Mouse (Mus musculus) hindbrain, embryonic 16.5 days (tissue): ENCODE results near the gene Sorbs1. TPM values are rescaled to one million over a fixed set of nuclear protein-coding genes. Genes with fewer than 3 reads are reported as not detected.

Experiments used
- ATAC-seq: fragments of 200-750 bp; cut with Nextera tagmentation; 2 replicates; pipeline ENCODE4 v1.8.0; 2017; ENCODE audit warnings: moderate TSS enrichment, moderate library complexity
- H3K27ac ChIP-seq: fragments of 300-500 bp; sonication (generic); 2 replicates; pipeline ENCODE4 v1.5.1; 2014; ENCODE audit warnings: low read depth, mild to moderate bottlenecking, control low read depth, low read length, moderate library complexity
- H3K27me3 ChIP-seq: fragments of 300-500 bp; sonication (generic); replicated peaks from 2 replicates; pipeline ENCODE4 v1.6.1; 2014; ENCODE audit warnings: low read length; ENCODE audit not compliant: control insufficient read depth, insufficient read depth
- H3K36me3 ChIP-seq: fragments of 300-500 bp; sonication (generic); 2 replicates; pipeline ENCODE4 v1.6.1; 2014; ENCODE audit warnings: mild to moderate bottlenecking, low read length, moderate library complexity, mixed read lengths; ENCODE audit not compliant: control insufficient read depth, insufficient read depth
- H3K4me1 ChIP-seq: fragments of 300-500 bp; sonication (generic); 2 replicates; pipeline ENCODE4 v1.6.1; 2014; ENCODE audit warnings: low read depth, low read length; ENCODE audit not compliant: control insufficient read depth, insufficient read depth
- H3K4me2 ChIP-seq: fragments of 300-500 bp; sonication (generic); 2 replicates; pipeline ENCODE4 v1.6.1; 2014; ENCODE audit warnings: mild to moderate bottlenecking, low read length, control low read depth, moderate library complexity
- H3K4me3 ChIP-seq: fragments of 300-500 bp; sonication (generic); 2 replicates; pipeline ENCODE4 v1.5.1; 2014; ENCODE audit warnings: mild to moderate bottlenecking, low read length, control low read depth, moderate library complexity
- H3K9ac ChIP-seq: fragments of 300-500 bp; sonication (generic); 2 replicates; pipeline ENCODE4 v1.6.1; 2014; ENCODE audit warnings: low read depth, mild to moderate bottlenecking, control low read depth, low read length, moderate library complexity
- H3K9me3 ChIP-seq: fragments of 300-500 bp; sonication (generic); 2 replicates; pipeline ENCODE4 v1.6.1; 2014; ENCODE audit warnings: mild to moderate bottlenecking, low read length, moderate library complexity; ENCODE audit not compliant: control insufficient read depth
- WGBS: fragments of 180-500 bp; shearing (Covaris S2); extraction: QIAGEN DNeasy Blood & Tissue Kit; methylation state at CpG from one replicate; pipeline ENCODE4 v1.1.7; 2014; 5-methylcytosine and 5-hydroxymethylcytosine counted together
- polyA plus RNA-seq: library from polyadenylated mRNA; unstranded; fragments of >200 nt; fragmentation: Nextera tagmentation; extraction: Ambion mirVana; gene quantifications from 2 replicates; pipeline ENCODE4 v1.2.1, GENCODE M21; 2015

Sorbs1 gene
- polyA plus RNA-seq, 1 experiment from 2014 or later, result 83.6 TPM

GRCm38 (mm10) chr19:40362203-40362865 is 151.2 kb downstream of the Sorbs1 start:
- WGBS, result 74% methylated on average over 12 of the region's 12 CpGs
- ATAC-seq, result 0 out of 2 replicates have a peak, but pooled peaks have one; percentile 31
- H3K27ac ChIP-seq, result no peak overlapping the region
- no peaks in the 10 kb centered on the region for H3K9me3 ChIP-seq
- H3K36me3 ChIP-seq, result peaks cover 13% of the 10 kb centered on the region
- H3K4me3 ChIP-seq, result no peak overlapping the region
- peaks cover 7% of the 10 kb centered on the region for H3K4me1 ChIP-seq
- no peak overlapping the region for H3K4me2 ChIP-seq
- no peak overlapping the region for H3K9ac ChIP-seq
- H3K27me3 ChIP-seq, result no peaks in the 10 kb centered on the region

- H3K27ac ChIP-seq, result no peak overlapping the region
- ATAC-seq, result no peak
- WGBS, result 84% methylated on average over 5 of the region's 5 CpGs
- no peaks in the 10 kb centered on the region for H3K4me1 ChIP-seq
- no peaks in the 10 kb centered on the region for H3K27me3 ChIP-seq
- H3K9ac ChIP-seq, result no peak overlapping the region
- H3K4me3 ChIP-seq, result no peak overlapping the region
- no peak overlapping the region for H3K4me2 ChIP-seq
- peaks cover 13% of the 10 kb centered on the region for H3K36me3 ChIP-seq
- no peaks in the 10 kb centered on the region for H3K9me3 ChIP-seq
These were observed 153.7 kb downstream of the Sorbs1 start for GRCm38 (mm10) chr19:40359712-40360394.

- ATAC-seq, result no peak
- Histone ChIP-seq H3K27ac (no peak overlapping the region), H3K4me3 (no peak overlapping the region), H3K9ac (no peak overlapping the region), H3K4me2 (no peak overlapping the region), H3K36me3 (peaks cover 3% of the 10 kb centered on the region; the same call in 1 of the 2 replicates), H3K4me1 (no peaks in the 10 kb centered on the region), H3K27me3 (no peaks in the 10 kb centered on the region), H3K9me3 (no peaks in the 10 kb centered on the region)
- 86% methylated on average over 15 of the region's 15 CpGs for WGBS
These were observed 156.8 kb downstream of the Sorbs1 start for GRCm38 (mm10) chr19:40356536-40357522.

- no peaks in the 10 kb centered on the region for H3K27me3 ChIP-seq
- no peak for ATAC-seq
- H3K9ac ChIP-seq, result no peak overlapping the region
- no peak overlapping the region for H3K27ac ChIP-seq
- no peaks in the 10 kb centered on the region for H3K9me3 ChIP-seq
- H3K4me2 ChIP-seq, result no peak overlapping the region
- no peak overlapping the region for H3K4me3 ChIP-seq
- 93% methylated on average over 3 of the region's 3 CpGs for WGBS
- peaks cover 6% of the 10 kb centered on the region; the same call in 1 of the 2 replicates for H3K36me3 ChIP-seq
- peaks cover 5% of the 10 kb centered on the region for H3K4me1 ChIP-seq
These were observed 158.5 kb downstream of the Sorbs1 start for GRCm38 (mm10) chr19:40355075-40355474.

- ATAC-seq, result no peak
- Histone ChIP-seq H3K4me1 (peaks cover 25% of the 10 kb centered on the region), H3K4me2 (no peak overlapping the region), H3K27me3 (no peaks in the 10 kb centered on the region), H3K9ac (no peak overlapping the region), H3K4me3 (no peak overlapping the region), H3K27ac (no peak overlapping the region), H3K9me3 (no peaks in the 10 kb centered on the region), H3K36me3 (peaks cover 6% of the 10 kb centered on the region; the same call in 1 of the 2 replicates)
- 79% methylated on average over 14 of the region's 14 CpGs for WGBS
These were observed 161.6 kb downstream of the Sorbs1 start for GRCm38 (mm10) chr19:40352006-40352405.

GRCm38 (mm10) chr19:40350835-40351234 is 162.7 kb downstream of the Sorbs1 start:
- Histone ChIP-seq H3K4me2 (no peak overlapping the region), H3K4me3 (no peak overlapping the region), H3K27ac (no peak overlapping the region), H3K9ac (no peak overlapping the region), H3K36me3 (peaks cover 6% of the 10 kb centered on the region; the same call in 1 of the 2 replicates), H3K9me3 (no peaks in the 10 kb centered on the region), H3K27me3 (no peaks in the 10 kb centered on the region), H3K4me1 (peaks cover 29% of the 10 kb centered on the region)
- ATAC-seq, result no peak
- 84% methylated on average over 4 of the region's 4 CpGs for WGBS

GRCm38 (mm10) chr19:40349713-40350671 is 163.6 kb downstream of the Sorbs1 start:
- peak; percentile 26; the same call in 1 of the 2 replicates for ATAC-seq
- H3K4me1 ChIP-seq, result peaks cover 29% of the 10 kb centered on the region
- H3K27me3 ChIP-seq, result no peaks in the 10 kb centered on the region
- peaks cover 6% of the 10 kb centered on the region; the same call in 1 of the 2 replicates for H3K36me3 ChIP-seq
- H3K9ac ChIP-seq, result no peak overlapping the region; the same call in 1 of the 2 replicates
- H3K27ac ChIP-seq, result no peak overlapping the region
- H3K4me2 ChIP-seq, result no peak overlapping the region
- H3K4me3 ChIP-seq, result no peak overlapping the region
- no peaks in the 10 kb centered on the region for H3K9me3 ChIP-seq
- 20% methylated on average over 16 of the region's 16 CpGs for WGBS

GRCm38 (mm10) chr19:40349281-40349680 is 164.3 kb downstream of the Sorbs1 start:
- H3K4me2 ChIP-seq, result no peak overlapping the region
- H3K4me3 ChIP-seq, result no peak overlapping the region
- no peak overlapping the region for H3K9ac ChIP-seq
- peaks cover 6% of the 10 kb centered on the region; the same call in 1 of the 2 replicates for H3K36me3 ChIP-seq
- no peak for ATAC-seq
- no peaks in the 10 kb centered on the region for H3K9me3 ChIP-seq
- H3K27ac ChIP-seq, result peak overlapping the region; percentile 71
- 58% methylated on average over 3 of the region's 3 CpGs for WGBS
- peaks cover 29% of the 10 kb centered on the region for H3K4me1 ChIP-seq
- H3K27me3 ChIP-seq, result no peaks in the 10 kb centered on the region
